Mouse (Mus musculus): Measurements from ENCODE around the gene Smndc1. TPM values are rescaled to one million over a fixed set of nuclear protein-coding genes. Genes with fewer than 3 reads are reported as not detected.

Smndc1 gene
- polyA plus RNA-seq, 1 experiment from 2014 or later, result 28.0 TPM

GRCm38 (mm10) chr19:53364963-53365362, 25.4 kb downstream of the Smndc1 start:
- H3K27ac ChIP-seq (ENCODE audit: low read length), result peak overlapping the region; percentile 81
- WGBS, result 8% methylated on average over 9 of the region's 9 CpGs
- H3K36me3 ChIP-seq (ENCODE audit: control insufficient read depth, insufficient read depth), result peaks cover 3% of the 10 kb centered on the region; the same call in 1 of the 2 replicates
- H3K9me3 ChIP-seq (replicated peaks; ENCODE audit: control insufficient read depth, low read length), result no peaks in the 10 kb centered on the region
- H3K4me2 ChIP-seq (ENCODE audit: low read depth, low read length), result peak overlapping the region; percentile 61
- H3K4me3 ChIP-seq (ENCODE audit: low read length), result peak overlapping the region; percentile 40
- peaks cover 30% of the 10 kb centered on the region for H3K4me1 ChIP-seq (ENCODE audit: control insufficient read depth, insufficient read depth, low read length)
- H3K27me3 ChIP-seq (ENCODE audit: control insufficient read depth, insufficient read depth, low read length), result no peaks in the 10 kb centered on the region
- peak; percentile 78 for ATAC-seq (replicated peaks; ENCODE audit: extremely low read depth, insufficient read depth, low FRiP score)
- peak overlapping the region; percentile 60 for H3K9ac ChIP-seq (ENCODE audit: low read length)

- peaks cover 31% of the 10 kb centered on the region for H3K4me1 ChIP-seq (ENCODE audit: control insufficient read depth, insufficient read depth, low read length)
- peaks cover 3% of the 10 kb centered on the region; the same call in 1 of the 2 replicates for H3K36me3 ChIP-seq (ENCODE audit: control insufficient read depth, insufficient read depth)
- no peak for ATAC-seq (replicated peaks; ENCODE audit: extremely low read depth, insufficient read depth, low FRiP score)
- peak overlapping the region; percentile 40; the same call in 1 of the 2 replicates for H3K4me3 ChIP-seq (ENCODE audit: low read length)
- peak overlapping the region; percentile 61; the same call in 1 of the 2 replicates for H3K4me2 ChIP-seq (ENCODE audit: low read depth, low read length)
- no peak overlapping the region for H3K9ac ChIP-seq (ENCODE audit: low read length)
- no peaks in the 10 kb centered on the region for H3K27me3 ChIP-seq (ENCODE audit: control insufficient read depth, insufficient read depth, low read length)
- H3K27ac ChIP-seq (ENCODE audit: low read length), result peak overlapping the region; percentile 74
- 27% methylated on average over 2 of the region's 2 CpGs for WGBS
- no peaks in the 10 kb centered on the region for H3K9me3 ChIP-seq (replicated peaks; ENCODE audit: control insufficient read depth, low read length)
These were observed 25.8 kb downstream of the Smndc1 start for GRCm38 (mm10) chr19:53364551-53364950.

- Histone ChIP-seq H3K27ac (ENCODE audit: low read length) (no peak overlapping the region), H3K36me3 (ENCODE audit: control insufficient read depth, insufficient read depth) (peaks cover 3% of the 10 kb centered on the region; the same call in 1 of the 2 replicates), H3K9me3 (replicated peaks; ENCODE audit: control insufficient read depth, low read length) (no peaks in the 10 kb centered on the region), H3K27me3 (ENCODE audit: control insufficient read depth, insufficient read depth, low read length) (no peaks in the 10 kb centered on the region), H3K4me3 (ENCODE audit: low read length) (no peak overlapping the region), H3K9ac (ENCODE audit: low read length) (no peak overlapping the region), H3K4me2 (ENCODE audit: low read depth, low read length) (no peak overlapping the region), H3K4me1 (ENCODE audit: control insufficient read depth, insufficient read depth, low read length) (peaks cover 28% of the 10 kb centered on the region)
- ATAC-seq (replicated peaks; ENCODE audit: extremely low read depth, insufficient read depth, low FRiP score), result no peak
- 40% methylated on average over 2 of the region's 2 CpGs for WGBS
These were observed 27.4 kb downstream of the Smndc1 start for GRCm38 (mm10) chr19:53362967-53363366.

GRCm38 (mm10) chr19:53360265-53360958, 30.0 kb downstream of the Smndc1 start:
- no peak for ATAC-seq (replicated peaks; ENCODE audit: extremely low read depth, insufficient read depth, low FRiP score)
- no peaks in the 10 kb centered on the region for H3K27me3 ChIP-seq (ENCODE audit: control insufficient read depth, insufficient read depth, low read length)
- peaks cover 21% of the 10 kb centered on the region for H3K4me1 ChIP-seq (ENCODE audit: control insufficient read depth, insufficient read depth, low read length)
- peak overlapping the region; percentile 41 for H3K4me2 ChIP-seq (ENCODE audit: low read depth, low read length)
- peaks cover 7% of the 10 kb centered on the region; the same call in 1 of the 2 replicates for H3K36me3 ChIP-seq (ENCODE audit: control insufficient read depth, insufficient read depth)
- H3K4me3 ChIP-seq (ENCODE audit: low read length), result no peak overlapping the region
- 59% methylated on average over 8 of the region's 8 CpGs for WGBS
- H3K9ac ChIP-seq (ENCODE audit: low read length), result no peak overlapping the region
- H3K27ac ChIP-seq (ENCODE audit: low read length), result peak overlapping the region; percentile 52
- H3K9me3 ChIP-seq (replicated peaks; ENCODE audit: control insufficient read depth, low read length), result 0 out of 2 replicates have a peak, but pooled peaks cover 2% of the 10 kb centered on the region

GRCm38 (mm10) chr19:53359160-53360033, 31.0 kb downstream of the Smndc1 start:
- ATAC-seq (replicated peaks; ENCODE audit: extremely low read depth, insufficient read depth, low FRiP score), result no peak
- peak overlapping the region; percentile 20; the same call in 1 of the 2 replicates for H3K4me3 ChIP-seq (ENCODE audit: low read length)
- H3K36me3 ChIP-seq (ENCODE audit: control insufficient read depth, insufficient read depth), result peaks cover 7% of the 10 kb centered on the region; the same call in 1 of the 2 replicates
- peaks cover 14% of the 10 kb centered on the region for H3K4me1 ChIP-seq (ENCODE audit: control insufficient read depth, insufficient read depth, low read length)
- peak overlapping the region; percentile 41 for H3K4me2 ChIP-seq (ENCODE audit: low read depth, low read length)
- H3K27ac ChIP-seq (ENCODE audit: low read length), result peak overlapping the region; percentile 52
- H3K9me3 ChIP-seq (replicated peaks; ENCODE audit: control insufficient read depth, low read length), result 0 out of 2 replicates have a peak, but pooled peaks cover 2% of the 10 kb centered on the region
- no peaks in the 10 kb centered on the region for H3K27me3 ChIP-seq (ENCODE audit: control insufficient read depth, insufficient read depth, low read length)
- H3K9ac ChIP-seq (ENCODE audit: low read length), result no peak overlapping the region
- WGBS, result 56% methylated on average over 22 of the region's 22 CpGs

- ATAC-seq (replicated peaks; ENCODE audit: extremely low read depth, insufficient read depth, low FRiP score), result no peak
- no peak overlapping the region for H3K4me3 ChIP-seq (ENCODE audit: low read length)
- H3K4me2 ChIP-seq (ENCODE audit: low read depth, low read length), result no peak overlapping the region
- H3K4me1 ChIP-seq (ENCODE audit: control insufficient read depth, insufficient read depth, low read length), result peaks cover 10% of the 10 kb centered on the region
- no peak overlapping the region for H3K9ac ChIP-seq (ENCODE audit: low read length)
- 0 out of 2 replicates have a peak, but pooled peaks cover 2% of the 10 kb centered on the region for H3K9me3 ChIP-seq (replicated peaks; ENCODE audit: control insufficient read depth, low read length)
- H3K36me3 ChIP-seq (ENCODE audit: control insufficient read depth, insufficient read depth), result peaks cover 8% of the 10 kb centered on the region; the same call in 1 of the 2 replicates
- H3K27me3 ChIP-seq (ENCODE audit: control insufficient read depth, insufficient read depth, low read length), result no peaks in the 10 kb centered on the region
- no peak overlapping the region for H3K27ac ChIP-seq (ENCODE audit: low read length)
- WGBS, result 88% methylated on average over 16 of the region's 16 CpGs
These were observed 35.3 kb downstream of the Smndc1 start for GRCm38 (mm10) chr19:53355065-53355464.

GRCm38 (mm10) chr19:53354271-53355000, 35.9 kb downstream of the Smndc1 start:
- no peak for ATAC-seq (replicated peaks; ENCODE audit: extremely low read depth, insufficient read depth, low FRiP score)
- H3K27me3 ChIP-seq (ENCODE audit: control insufficient read depth, insufficient read depth, low read length), result no peaks in the 10 kb centered on the region
- WGBS, result 81% methylated on average over 7 of the region's 7 CpGs

GRCm38 (mm10) chr19:53353864-53354263, 36.5 kb downstream of the Smndc1 start:
- no peak overlapping the region for H3K4me2 ChIP-seq (ENCODE audit: low read depth, low read length)
- no peaks in the 10 kb centered on the region for H3K4me1 ChIP-seq (ENCODE audit: control insufficient read depth, insufficient read depth, low read length)
- 0 out of 2 replicates have a peak, but pooled peaks cover 2% of the 10 kb centered on the region for H3K9me3 ChIP-seq (replicated peaks; ENCODE audit: control insufficient read depth, low read length)
- H3K36me3 ChIP-seq (ENCODE audit: control insufficient read depth, insufficient read depth), result peaks cover 8% of the 10 kb centered on the region; the same call in 1 of the 2 replicates
- ATAC-seq (replicated peaks; ENCODE audit: extremely low read depth, insufficient read depth, low FRiP score), result no peak
- H3K27ac ChIP-seq (ENCODE audit: low read length), result no peak overlapping the region
- H3K9ac ChIP-seq (ENCODE audit: low read length), result no peak overlapping the region
- H3K27me3 ChIP-seq (ENCODE audit: control insufficient read depth, insufficient read depth, low read length), result no peaks in the 10 kb centered on the region
- WGBS, result 85% methylated on average over 7 of the region's 7 CpGs
- no peak overlapping the region for H3K4me3 ChIP-seq (ENCODE audit: low read length)

More at GRCm38 (mm10) chr19:53354271-53355000, 35.9 kb downstream of the Smndc1 start:
- H3K9ac ChIP-seq (ENCODE audit: low read length), result no peak overlapping the region
- no peak overlapping the region for H3K4me2 ChIP-seq (ENCODE audit: low read depth, low read length)
- H3K4me1 ChIP-seq (ENCODE audit: control insufficient read depth, insufficient read depth, low read length), result peaks cover 4% of the 10 kb centered on the region
- H3K9me3 ChIP-seq (replicated peaks; ENCODE audit: control insufficient read depth, low read length), result 0 out of 2 replicates have a peak, but pooled peaks cover 2% of the 10 kb centered on the region
- peaks cover 8% of the 10 kb centered on the region; the same call in 1 of the 2 replicates for H3K36me3 ChIP-seq (ENCODE audit: control insufficient read depth, insufficient read depth)
- no peak overlapping the region for H3K27ac ChIP-seq (ENCODE audit: low read length)
- H3K4me3 ChIP-seq (ENCODE audit: low read length), result no peak overlapping the region

All from heart, embryonic 16.5 days (tissue).